Mouse (Mus musculus) adrenal gland, postnatal 36 days (tissue): ENCODE measurements at regions not wholly inside any gene's neighbourhood (a gene's known extent, or its start where the extent isn't known, plus 50 kb on each side); places are given as distances from the start of the nearest gene placed in this dataset.
A peak's percentile ranks its signal among the peaks of the same experiment; 100 is the strongest.

Source experiments
- DNase-seq, 2 experiments: peaks; one replicate each; pipeline ENCODE4 v3.0.0; 2021; ENCODE audit warnings: mixed read lengths in 1 of 2

DNA sequence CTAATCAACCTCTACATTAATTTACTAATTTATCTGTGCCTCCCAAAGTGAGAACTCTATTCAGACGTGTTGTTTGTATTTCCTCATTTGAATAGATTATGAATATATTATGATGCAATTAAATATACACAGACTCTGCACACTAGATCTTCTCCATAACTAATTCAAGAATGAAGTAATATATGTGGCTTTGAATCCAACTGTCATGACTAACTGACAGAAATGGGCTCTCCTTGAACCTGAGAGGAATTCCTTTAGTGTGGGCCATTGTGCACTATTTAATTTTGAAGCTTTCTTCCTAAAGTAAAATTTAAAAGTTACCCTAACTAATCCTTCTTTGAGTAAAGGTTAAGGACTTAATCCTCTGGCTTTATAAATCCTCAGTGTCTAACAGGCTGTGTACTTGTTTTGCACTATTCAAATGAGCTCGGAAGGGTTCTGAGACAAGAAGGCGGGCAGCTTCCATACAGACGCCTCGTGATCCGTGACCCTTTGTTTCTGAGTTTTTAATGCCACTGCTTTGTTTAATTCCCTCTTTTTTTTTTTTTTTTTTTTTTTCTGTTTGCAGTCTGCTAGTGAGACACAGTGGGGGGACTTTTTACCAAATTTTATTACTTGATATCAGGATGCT is 128.0 kb upstream of the Sox2 start:
- no peak for DNase-seq

DNA sequence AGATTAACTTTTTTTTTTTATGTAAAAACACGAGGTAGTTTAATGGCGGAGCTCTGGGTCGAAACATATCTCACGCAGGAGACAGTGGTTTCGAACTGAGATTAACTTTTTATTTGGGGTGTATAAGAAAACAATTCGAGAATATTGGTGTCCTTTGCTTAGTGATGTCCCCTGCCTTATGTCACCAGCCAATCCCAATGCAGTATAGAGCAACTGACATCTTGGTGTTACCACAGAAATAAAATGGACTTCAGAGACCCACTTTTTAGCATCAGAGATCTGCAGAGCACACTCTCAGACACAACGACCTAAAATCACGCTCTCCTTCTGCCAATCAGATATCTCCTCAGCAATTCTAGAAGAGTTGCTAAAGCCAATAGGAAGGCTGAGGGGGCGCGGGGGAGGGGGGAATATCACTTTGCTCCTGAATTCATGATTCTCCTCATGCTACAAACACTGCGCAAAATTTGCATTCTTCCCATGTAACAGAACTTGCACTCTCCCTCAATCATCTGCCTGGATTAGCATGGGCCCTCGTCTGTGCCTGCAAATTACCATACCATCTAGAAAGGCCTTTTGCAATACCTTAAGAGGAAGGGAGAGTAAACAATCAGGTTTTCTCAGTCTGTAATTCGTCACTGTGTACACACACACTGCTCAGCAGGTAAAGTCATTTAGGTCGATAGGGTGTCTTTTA is 128.7 kb upstream of the Sox2 start:
- no peak for DNase-seq

DNA sequence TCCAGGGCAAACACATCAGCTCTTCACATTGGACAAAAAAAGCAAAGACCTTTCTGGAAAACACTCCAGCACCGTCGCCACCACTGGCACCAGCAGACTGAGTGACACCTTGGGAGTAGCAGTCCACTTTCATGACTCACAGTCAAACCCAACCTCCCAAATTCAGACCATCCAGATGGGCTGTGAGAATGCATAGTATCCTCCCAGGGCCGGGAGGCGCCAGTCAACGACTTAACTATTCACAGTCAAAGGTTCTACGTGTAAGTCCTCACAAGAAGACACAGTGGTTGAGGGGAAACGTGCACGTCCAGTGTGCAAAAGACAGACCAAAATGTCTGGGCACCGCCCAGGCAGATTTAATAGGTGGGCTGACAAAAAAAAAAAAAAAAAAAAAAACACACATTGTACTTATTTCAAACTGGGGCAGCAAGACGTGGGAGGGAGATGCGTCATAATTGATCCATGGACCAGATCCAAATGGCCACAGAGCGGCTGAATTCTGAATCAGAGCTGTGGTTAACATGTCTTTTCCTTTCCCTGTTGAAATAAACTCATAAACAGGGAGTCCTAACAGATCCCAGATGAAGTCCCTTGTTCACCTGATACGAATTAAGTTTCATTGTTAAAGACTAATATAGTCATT is 137.6 kb upstream of the Sox2 start:
- DNase-seq, result no peak

DNA sequence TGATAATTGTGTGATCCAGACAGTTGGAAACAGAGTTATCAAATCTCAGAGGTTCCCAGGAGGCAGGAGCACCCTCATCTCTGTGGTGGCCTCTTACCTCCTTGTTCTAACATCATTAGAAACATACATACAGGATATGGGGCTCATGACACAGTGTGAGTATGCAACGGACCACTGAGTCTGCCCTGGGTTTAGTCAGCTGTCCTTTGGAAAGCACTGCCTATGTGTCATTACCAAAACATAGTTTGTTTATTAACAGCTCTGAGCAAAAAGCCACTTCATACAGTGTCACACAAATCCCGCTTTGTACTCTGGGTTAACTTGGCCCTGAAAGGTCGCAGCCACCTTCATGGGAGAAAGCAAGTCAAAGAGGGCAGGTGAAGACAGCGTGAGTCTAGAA is 139.5 kb upstream of the Sox2 start:
- DNase-seq, result no peak

DNA sequence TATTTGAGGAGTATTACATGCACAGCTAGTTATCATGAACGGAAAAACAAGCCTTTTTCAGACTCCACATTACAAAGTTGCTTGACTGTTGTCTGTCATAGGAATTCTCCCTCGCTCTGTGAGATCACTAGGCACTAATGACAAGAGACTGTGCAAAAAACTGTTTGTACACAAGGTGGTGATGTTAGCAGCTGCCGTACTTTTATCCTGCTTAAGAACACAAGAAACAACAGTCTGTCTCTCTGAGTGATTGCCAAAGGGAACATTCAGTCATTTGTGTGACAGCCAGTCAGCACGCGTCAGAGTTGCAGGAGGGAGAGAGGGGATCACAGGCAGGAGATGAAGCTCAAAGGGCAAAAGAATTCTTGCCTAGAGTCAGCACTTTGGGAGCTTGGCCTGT is 141.0 kb upstream of the Sox2 start:
- no peak for DNase-seq

DNA sequence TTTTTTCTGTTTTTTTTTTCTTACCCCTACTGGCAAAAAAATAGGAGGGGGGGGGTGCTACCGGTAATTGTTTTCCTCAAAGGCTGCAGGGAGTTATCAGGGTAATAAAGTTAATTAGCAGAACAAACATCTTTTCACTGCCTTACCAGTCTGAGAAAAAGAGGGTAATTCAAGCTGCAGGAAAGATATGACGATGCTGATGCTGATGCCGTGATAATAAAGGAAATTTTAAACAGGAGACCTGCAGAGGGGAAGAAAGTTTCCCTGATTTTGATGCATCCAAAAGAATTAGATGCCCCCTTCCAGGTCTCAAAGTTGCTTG is 145.7 kb upstream of the Sox2 start:
- DNase-seq, result no peak

DNA sequence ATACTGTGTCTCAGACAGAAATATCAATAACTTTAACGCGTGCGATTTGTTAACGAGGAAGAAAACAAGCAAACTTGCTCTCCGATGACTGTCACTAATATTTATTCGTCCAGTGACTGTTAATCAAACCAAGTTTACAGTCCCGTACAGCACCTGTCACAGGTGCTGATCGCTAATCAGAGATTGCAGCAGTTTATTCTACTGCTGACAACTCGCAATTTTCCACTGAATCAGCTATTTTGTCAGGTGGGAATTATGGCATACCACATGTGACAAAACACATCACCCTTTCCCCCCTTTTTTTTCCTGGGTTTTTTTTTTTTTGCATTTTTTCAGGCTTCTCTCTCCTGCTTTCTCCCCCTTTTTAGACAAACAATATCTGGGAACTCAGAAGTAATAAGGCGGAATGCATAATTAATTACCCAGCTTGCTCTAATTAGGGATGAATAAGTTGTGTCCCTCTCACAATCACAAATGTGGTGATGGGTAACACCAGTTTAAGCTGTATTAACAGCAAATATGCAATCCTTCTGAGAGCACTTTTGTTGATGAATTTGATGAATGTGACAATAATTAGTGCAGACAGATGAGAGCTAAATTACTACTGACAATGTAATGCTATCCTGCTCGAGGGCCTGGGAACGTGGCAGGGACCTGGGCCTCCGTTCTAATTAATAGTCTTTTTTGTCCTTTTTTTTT is 146.2 kb upstream of the Sox2 start:
- no peak for DNase-seq

DNA sequence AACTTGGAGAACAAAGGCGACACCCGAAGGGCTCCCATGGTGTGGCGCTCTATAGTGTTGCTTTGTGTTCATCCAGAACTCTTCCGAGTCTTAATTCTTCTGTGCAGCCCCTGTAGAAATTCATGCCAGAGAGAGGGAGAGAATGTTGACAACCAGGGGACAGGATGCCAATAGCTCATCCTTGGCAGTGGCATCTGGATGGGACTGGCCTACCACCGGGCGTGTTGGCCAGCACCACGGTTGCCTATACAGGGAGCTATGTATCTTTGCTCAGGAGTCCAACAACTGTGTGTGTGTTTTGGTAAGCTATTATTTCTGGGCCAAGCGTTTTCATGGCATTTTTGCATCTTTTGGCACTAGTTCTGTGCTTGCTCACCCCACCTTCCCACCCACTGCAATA is 153.4 kb upstream of the Sox2 start:
- DNase-seq, result no peak

DNA sequence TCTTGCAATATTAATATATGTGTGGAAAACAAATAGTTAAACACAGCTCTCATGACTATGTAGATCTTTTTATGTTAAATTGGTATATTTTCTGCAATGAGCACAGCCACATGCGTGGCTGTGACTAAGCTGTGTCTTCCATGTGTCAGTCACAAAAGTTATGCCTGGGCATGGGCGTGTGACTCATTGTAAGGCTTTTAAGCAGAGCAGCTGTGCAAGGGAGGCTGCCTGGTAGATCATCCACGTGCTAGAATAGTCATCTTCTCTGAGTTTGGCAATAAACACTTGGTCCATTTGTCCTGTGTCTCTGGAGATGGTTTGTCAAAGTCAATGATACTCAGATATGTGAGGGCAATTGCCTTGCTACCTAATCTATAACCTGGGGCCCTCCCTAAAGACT is 154.6 kb upstream of the Sox2 start:
- peak; percentile 11 to 37 for DNase-seq

DNA sequence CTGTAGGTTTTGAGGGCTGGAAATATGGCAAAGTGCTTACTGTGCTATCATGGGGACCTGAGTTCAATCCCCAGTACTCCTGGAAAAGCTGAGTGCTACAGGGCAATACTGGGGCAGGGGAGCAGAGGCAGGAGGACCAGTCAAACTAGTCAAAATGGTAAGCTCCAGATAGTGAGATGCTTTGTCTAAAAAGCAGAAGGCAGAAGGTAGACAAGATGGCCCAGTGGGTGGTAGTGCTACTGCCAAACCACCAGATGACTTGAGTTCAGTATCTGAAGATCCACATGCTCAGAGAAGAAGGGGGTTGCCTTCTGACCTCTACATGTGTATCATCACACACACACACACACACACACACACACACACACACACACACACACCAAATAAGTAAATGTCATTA is 156.3 kb upstream of the Sox2 start:
- DNase-seq, result no peak

DNA sequence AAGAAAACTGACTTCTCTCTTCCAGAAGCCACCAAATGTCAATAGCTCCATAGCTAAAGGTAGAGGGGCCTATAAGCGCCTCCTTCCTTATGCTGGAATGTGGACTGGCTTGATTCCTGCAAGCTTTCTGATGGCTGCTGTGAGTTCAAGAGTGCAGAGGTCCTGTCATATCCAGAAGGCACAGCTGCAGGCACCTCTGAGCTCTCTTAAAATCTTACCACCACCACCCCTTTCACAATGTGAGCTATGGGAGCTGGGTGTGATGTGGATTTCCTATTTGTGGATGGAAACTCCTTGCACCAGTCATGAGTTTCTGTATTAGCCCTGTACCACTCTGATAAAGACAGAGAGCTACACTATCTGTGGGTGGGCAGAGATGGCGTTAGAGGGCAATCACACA is 161.2 kb upstream of the Sox2 start:
- DNase-seq, result no peak

DNA sequence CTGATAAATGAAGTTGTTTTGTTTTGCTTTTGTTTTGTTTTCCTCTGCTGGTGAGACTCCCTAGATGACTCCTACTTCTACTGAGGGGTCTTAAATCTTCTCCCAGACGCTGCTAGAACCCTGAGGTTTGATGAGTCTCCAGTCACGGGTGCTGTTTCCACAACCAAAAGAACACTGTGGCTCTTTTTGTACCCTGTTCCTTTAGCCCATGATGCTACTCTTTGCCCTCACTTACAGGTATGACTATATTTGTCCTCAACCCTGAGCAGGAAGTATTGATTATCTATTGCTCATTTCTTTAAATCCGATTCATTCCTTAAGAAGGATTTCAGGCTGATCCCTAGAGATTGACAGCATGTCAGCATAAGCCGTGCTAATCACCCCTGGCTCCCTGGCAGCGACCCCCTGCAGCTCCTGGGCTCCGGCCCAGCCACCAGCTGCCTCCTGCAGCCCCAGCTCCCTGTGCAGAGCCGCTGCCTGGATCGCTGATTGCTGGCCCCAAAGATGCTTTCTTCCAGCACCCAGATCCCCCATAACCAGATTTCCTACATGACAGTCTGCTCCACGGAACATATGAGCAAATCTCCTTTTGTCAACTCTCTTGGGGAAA is 163.7 kb upstream of the Sox2 start:
- DNase-seq, result no peak

DNA sequence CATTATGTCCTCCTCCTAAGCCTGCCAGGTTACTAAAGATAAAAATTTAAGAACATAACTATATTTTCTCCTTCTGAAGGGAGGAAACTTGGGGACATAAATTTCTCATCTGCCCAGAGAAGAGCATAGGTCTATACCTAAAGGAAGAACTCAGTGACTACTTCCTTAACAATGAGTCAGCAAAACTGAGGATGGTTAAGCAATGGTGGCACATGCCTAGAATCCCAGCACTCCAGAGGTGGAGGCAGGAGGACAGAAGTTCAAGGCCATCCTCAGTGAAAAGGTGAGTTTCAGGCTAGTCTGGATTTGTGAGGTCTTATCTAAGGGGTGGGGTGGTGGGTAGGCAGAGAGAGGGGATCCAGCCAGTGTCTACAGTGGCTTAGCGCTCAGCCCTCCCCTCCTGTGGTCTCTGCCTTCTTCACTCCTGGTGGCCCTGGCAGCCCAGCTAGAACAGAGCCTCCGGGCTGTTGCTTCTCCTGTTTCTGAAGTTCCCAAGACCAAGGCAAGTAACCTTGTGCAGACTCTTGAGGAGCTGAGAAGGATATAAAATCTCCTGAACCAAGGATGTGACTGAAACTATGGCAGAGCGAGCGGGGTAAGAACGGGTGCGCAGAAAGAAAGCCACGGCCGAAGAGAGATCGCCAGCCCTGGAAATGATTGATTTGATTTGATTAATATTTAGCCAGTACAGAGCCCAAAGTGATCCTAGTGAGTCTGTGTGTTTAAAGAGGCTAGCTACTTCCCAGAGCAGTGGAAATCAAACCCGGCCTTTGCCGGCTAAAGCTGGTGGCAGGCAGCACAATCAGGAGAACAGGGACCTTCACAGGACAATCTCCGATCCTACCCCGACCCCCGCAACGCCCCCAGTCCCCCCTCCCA is 164.6 kb upstream of the Sox2 start:
- no peak for DNase-seq

DNA sequence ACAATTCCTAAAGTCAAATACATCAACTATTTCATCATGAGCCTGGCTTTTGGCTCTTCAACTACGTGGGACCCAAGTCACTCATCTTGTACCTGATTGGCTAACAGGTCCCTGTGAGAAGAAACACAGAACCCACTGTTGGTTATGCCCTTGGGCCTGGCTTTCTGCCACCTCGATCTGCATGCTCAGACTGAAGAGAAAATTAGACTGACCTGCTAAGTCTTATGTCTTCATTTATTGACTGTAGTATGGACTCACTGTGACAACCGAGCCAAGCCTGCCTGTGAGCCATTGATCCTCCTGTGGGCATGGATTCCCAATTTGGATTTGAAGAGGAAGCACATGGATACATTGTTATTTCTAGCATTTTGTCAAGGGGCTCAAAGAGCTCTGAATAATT is 166.3 kb upstream of the Sox2 start:
- no peak for DNase-seq

DNA sequence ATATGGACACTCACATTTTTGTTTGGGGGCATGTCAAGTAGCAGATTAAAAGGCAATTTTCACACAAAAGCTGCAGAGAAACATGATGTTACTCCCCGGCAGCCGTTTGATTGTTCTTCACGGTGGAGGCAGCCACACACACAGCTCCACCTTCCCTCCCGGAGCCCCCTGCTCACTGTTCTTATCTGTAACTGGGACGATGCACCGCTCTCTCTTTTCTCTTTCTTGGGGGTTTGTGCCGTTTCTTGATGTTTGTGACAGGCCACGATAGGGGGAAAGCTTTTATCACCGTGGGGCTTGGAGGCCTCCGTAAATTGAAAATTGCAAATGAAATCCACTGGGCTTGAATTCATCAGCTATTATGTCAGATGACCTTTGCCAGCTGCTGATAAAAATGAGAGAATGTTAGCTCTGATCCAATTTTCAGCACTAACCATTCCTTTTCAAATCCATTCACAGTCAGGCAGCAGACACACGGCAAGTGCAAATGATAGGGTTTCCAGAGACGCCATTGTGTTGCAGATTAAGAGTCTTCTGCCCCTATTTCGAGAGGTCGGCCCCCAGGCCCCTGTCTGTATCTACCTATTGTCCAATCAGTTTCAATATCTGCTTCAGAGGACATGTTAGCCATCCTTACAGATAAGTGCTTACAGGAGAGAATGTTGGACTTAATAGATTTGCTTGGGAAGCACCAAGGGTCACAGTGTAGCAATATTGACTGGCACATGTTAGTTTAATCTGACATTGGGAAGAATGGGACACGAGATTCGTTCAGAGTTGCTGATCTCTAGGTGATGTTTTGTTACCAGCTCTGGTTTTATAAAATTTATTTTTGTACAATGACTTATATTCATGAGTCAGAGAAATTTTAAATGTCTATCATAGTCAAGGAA is 168.1 kb upstream of the Sox2 start:
- no peak for DNase-seq

DNA sequence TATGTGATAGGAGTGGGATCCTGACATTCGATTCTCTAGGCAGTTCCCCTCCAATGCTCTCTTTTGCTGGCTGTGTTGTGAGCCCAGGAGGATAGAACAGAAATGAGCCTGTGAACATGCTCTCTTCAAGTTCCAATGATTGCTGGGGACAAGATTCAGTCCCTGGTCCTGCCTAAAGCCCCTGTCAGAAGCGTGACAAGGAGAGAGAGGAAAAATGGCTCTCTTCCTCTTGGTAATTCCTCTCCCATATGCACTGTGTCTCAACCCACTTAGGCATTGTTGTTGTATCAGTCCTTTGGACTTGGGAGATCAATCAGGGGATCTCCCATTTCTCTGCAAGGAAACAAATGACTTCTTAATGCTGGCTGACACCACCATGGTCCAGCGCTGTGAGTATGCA is 168.9 kb upstream of the Sox2 start:
- no peak for DNase-seq

DNA sequence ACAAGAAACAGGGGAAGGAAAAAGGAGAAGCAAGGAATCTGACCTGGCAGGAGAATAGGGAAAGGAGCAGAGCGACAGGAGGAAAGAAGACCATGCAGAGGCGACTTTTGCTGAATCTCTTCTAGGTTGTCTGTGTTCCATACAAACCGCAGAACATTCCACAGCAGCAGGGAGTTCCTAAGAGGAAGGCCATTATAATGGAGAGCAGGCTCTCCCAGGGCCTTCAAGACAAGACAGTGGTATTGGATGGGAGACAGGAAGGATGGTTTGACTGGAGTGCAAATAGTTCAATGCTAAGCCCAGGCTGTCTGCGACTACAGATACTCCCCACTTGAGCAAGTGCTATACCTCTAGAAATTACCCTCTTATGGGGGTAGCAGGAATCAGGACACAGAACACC is 176.1 kb upstream of the Sox2 start:
- DNase-seq, result no peak

DNA sequence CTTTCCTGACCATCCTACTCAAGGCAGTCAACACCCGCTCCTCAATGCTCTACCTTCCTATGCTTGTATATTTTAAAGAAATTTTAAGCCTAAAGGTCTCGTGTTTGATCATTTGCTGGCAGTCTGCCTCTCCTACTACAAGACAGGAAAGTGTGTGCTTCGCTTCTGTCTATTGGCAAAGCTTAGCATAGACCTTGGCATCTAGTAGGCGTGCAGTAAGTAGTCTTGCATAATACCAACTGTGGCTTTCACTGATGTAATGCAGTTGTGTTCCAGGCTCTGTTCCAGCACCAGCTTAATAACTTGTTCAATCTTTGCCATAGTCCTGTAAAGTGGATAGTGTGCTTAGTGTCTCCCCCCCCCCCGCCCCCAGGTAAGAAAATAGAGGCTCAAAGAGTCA is 179.5 kb upstream of the Sox2 start:
- peak; percentile 8 to 15 for DNase-seq

DNA sequence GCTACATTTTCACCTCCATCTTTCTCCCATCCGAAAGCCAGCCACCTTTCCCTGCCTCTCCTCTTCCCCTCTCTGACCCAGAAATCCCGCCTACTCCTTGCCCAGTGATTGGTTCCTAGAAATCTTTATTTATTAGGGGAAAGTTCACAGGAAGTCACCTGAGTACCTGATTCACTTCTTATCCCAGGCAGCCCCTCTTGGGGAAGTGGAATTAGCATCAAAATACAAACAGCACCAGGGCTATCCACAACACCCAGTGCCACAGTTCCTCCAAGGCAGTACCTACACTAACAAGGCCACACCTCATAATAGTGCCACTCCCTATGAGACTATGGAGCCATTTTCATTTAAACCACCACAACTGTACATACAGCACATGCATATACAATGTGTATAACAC is 180.3 kb upstream of the Sox2 start:
- no peak for DNase-seq

DNA sequence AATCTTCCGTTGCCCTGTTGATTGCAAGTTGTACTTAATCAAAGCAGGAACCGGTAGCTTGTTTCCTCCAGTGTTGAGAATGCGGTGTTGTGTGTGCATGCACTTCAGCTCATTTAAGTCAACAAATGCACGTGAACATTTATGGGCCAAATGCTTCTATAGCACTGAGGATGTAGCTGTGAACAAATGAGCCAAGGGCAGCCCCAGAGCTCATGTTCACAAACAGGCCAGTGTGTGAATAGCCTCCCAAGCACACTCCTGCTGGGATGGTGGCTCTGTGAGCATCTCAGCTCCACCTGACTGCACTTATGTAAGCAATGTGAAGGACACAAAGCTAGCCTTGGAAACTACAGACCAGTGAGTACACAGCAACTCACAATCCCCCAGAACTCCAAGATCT is 183.9 kb upstream of the Sox2 start:
- no peak for DNase-seq
